Mouse (Mus musculus) effector memory CD4-positive, alpha-beta T cell, adult 5 months (primary cell): ENCODE measurements around the gene Olfr689. TPM values are rescaled to one million over a fixed set of nuclear protein-coding genes. Genes with fewer than 3 reads are reported as not detected.

Experiments used
- polyA plus RNA-seq: library from polyadenylated mRNA; unstranded; fragments of 100-300 nt; shearing (Covaris generic); gene quantifications from one replicate; pipeline ENCODE4 v1.2.1, GENCODE M21; 2017

The Olfr689 gene
- polyA plus RNA-seq = 0.10 TPM

GRCm38 (mm10) chr7:105310865-105311264 is at the start of gene Olfr689:
Gene Olfr689, plus strand, starts transcription at chr7:105311165.

GRCm38 (mm10) chr7:105287795-105288194 is 23.2 kb upstream of the Olfr689 start, which contains the start of gene Olfr688:
Gene Olfr688, plus strand, starts transcription at chr7:105288095.

GRCm38 (mm10) chr7:105334004-105334403 is 23.0 kb downstream of the Olfr689 start, which contains the start of gene Olfr690:
Gene Olfr690, minus strand, starts transcription at chr7:105334104.

GRCm38 (mm10) chr7:105342170-105342569 is 31.2 kb downstream of the Olfr689 start, which contains the start of gene Olfr691:
Gene Olfr691, minus strand, starts transcription at chr7:105342270.

DNA sequence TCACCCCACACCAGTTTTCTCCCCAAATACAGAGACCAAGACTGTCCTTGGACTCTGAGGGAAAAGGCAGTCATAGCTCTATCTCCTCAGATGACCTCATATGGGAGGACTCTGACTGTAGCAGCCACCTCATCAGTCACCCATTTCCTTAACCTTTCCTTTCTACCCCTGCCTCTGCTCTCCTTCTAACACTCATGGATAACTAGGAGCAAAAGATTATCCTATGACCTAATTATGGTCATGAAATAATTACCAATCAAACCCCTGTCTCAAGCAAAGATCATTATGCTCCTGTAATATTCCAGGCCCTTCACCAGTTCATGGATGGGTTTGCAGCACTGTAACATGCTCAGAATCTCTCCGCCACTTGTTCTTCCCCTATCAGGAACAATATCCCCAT is 57.0 kb downstream of the Olfr689 start, which contains the start of gene Olfr692:
Olfr692 (plus strand) TSS at position 301 of the 400 bp plus-strand sequence.

Other genes with a start within 250 kb of the Olfr689 start
- not detected for gene Olfr678, start 246.7 kb upstream of the Olfr689 start, polyA plus RNA-seq
- gene Olfr679, start 230.0 kb upstream of the Olfr689 start, polyA plus RNA-seq = not detected
- gene Olfr680-ps1, start 218.3 kb upstream of the Olfr689 start, polyA plus RNA-seq = not detected
- gene Olfr681, start 194.3 kb upstream of the Olfr689 start, polyA plus RNA-seq = not detected
- gene Olfr683, start 164.2 kb upstream of the Olfr689 start, polyA plus RNA-seq = not detected
- gene Olfr684, start 147.5 kb upstream of the Olfr689 start, polyA plus RNA-seq = not detected
- not detected for gene Olfr685, start 125.2 kb upstream of the Olfr689 start, polyA plus RNA-seq
- gene Olfr686, start 103.7 kb upstream of the Olfr689 start, polyA plus RNA-seq = not detected
- not detected for gene Olfr688, start 23.1 kb upstream of the Olfr689 start, polyA plus RNA-seq
- gene Olfr690, start 22.9 kb downstream of the Olfr689 start, polyA plus RNA-seq = not detected
- gene Olfr691, start 31.1 kb downstream of the Olfr689 start, polyA plus RNA-seq = not detected
- not detected for gene Olfr692, start 57.1 kb downstream of the Olfr689 start, polyA plus RNA-seq
- not detected for gene Gm5901, start 63.9 kb downstream of the Olfr689 start, polyA plus RNA-seq
- 46.2 TPM for gene Fam160a2, start 88.9 kb downstream of the Olfr689 start, polyA plus RNA-seq
- not detected for gene Cnga4, start 93.4 kb downstream of the Olfr689 start, polyA plus RNA-seq
- gene Cckbr, start 114.6 kb downstream of the Olfr689 start, polyA plus RNA-seq = not detected
- gene Cavin3, start 171.1 kb downstream of the Olfr689 start, polyA plus RNA-seq = not detected
- 15.0 TPM for gene Smpd1, start 243.2 kb downstream of the Olfr689 start, polyA plus RNA-seq